Mouse (Mus musculus) thymus, adult 2 months (tissue): Measurements from ENCODE around the gene Gm28308.

Experiments used
- CTCF ChIP-seq: fragments of 200-500 bp; IDR thresholded peaks from 2 replicates; pipeline ENCODE4 v1.5.1; 2012; ENCODE audit warnings: mild to moderate bottlenecking, control low read depth, low read length, moderate library complexity, borderline replicate concordance; ENCODE audit not compliant: control insufficient read depth, poor library complexity, insufficient read depth; ENCODE audit errors: extremely low read depth
- POLR2A ChIP-seq: fragments of 200-500 bp; IDR thresholded peaks from 2 replicates; pipeline ENCODE4 v1.6.1; 2012; ENCODE audit warnings: mild to moderate bottlenecking, low read length, control low read depth, moderate library complexity; ENCODE audit not compliant: control insufficient read depth, poor library complexity, insufficient read depth; ENCODE audit errors: extremely low read depth

GRCm38 (mm10) chr6:52221337-52221992, 8.3 kb upstream of the Gm28308 start, which contains the start of gene Hoxa7:
- TF ChIP-seq CTCF (peak; percentile 96), POLR2A (no peak)
